Mouse (Mus musculus) stomach, postnatal 0 days (tissue): Measurements from ENCODE around the gene Hoxb13.

Source experiments
- CTCF ChIP-seq: IDR thresholded peaks from 2 replicates; pipeline ENCODE4 v1.5.1; 2016; ENCODE audit warnings: antibody characterized with exemption, low read depth, mild to moderate bottlenecking, moderate library complexity
- EP300 ChIP-seq: optimal IDR thresholded peaks from 2 replicates; pipeline ENCODE3; 2016; ENCODE audit warnings: antibody characterized with exemption

DNA sequence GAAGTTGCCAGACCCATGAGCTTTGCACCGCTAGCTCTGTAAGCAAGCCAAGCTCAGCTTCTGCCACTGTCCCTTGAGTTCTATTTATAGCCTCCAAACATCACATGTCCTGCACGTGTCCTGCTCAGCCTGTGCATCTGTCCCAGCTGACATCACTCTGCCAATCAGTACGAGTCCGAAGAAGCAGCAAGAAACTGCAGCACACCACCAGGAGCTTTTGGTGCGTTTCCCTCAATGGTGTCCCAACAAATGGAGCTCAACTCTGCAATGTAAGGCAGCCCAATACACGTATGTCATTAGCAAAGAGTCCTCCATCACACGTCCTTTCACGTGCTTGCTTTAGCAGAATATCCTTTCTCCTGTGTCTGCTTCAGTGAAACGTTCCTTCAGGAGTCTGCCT lies 33.6 kb downstream of the Hoxb13 start:
- TF ChIP-seq EP300 (no peak), CTCF (no peak)
